Mouse (Mus musculus): ENCODE data around the gene Tifab.

Gene Tifab

DNA sequence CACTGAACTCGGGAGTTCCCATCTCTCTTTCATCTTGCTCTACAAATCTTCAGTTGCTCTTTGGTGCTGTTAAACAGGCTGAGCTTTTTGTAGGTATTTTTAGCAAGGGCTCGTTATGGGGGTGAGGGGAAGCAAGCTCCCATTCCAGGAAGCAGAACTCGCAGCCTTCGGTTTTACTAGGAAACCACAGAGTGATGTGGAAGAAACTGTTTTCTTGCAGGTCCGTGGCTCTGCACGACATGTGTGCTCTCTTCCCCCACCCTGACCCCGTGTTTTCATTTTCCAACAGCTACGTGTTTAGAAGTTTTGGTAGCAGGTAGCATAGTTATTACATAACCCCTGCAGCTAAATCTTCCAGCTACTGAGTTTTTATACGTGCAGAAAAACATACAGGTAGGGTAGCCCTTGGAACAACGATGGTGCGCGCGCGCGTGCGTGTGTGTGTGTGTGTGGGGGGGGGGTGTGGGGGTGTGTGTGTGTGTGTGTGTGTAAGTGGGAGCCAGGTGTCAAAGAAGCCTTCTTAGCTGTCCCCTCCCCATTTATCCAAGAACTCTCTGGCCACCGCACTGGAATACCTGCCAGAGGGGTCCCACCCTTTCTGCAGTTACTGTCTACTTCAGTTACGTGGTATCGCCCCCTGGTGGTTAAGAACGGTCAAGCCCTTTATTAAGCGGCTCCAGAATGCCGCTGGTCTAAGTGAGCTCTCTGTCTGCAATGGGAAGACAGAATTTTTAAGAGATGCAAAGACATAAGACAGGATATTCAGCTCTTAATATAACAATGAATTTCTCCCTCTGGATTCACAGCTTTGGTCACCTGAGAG, 27.1 kb downstream of the Tifab start:
- in situ Hi-C loops (cut with MboI; ENCODE audit: unreplicated experiment in 2 of 2), result loop anchor here in 1 of 2 experiments (5.0 to 25.0 kb wide), 3 partner anchors 36 to 1464 kb away; partner anchors contain the start of genes Lman2, Rgs14 and Rnf44

DNA sequence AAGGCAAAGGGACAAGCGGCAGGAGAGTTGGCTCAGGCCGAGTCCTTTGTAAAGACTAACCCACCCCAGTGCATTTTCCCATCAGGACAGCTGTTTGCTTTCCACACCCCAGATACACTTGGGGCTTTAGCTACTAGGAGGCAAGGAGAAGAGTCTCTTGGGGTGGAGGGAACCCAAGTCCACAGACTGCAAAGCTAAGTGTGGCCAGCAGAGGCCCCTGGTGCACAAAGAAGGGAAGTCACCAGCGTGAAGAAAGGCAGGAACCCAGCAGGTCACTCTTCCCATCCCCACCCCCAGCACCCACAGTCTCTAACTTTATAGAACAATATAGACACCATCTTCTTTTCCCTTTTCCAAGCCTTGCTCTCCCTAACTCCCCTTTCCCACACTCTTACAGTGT, 33.2 kb downstream of the Tifab start:
- in situ Hi-C loops (cut with MboI; ENCODE audit: unreplicated experiment in 2 of 2), result loop anchor here in 1 of 2 experiments (5.0 kb wide), 1 partner anchor 47 kb away; no protein-coding TSS in a partner anchor

DNA sequence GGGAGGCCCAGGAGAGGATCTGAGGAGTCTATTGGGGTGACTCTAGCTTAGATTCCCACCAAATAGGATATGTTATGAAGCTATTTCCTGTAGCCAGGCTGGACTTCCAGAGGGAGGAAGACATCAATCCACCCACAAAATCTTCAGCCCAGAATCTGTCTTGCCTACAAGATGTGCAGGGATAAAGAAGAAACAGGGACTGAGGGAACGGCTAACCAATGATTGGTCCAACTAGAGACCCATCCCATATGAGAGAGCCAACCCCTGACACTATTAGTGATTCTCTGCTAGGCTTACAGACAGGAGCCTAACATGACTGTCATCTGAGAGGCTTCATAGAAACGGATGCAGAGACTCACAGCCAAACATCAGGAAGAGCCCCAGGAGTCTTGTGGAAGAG, 34.7 kb downstream of the Tifab start:
- in situ Hi-C loops (cut with MboI; ENCODE audit: unreplicated experiment in 2 of 2), result no loop called here

DNA sequence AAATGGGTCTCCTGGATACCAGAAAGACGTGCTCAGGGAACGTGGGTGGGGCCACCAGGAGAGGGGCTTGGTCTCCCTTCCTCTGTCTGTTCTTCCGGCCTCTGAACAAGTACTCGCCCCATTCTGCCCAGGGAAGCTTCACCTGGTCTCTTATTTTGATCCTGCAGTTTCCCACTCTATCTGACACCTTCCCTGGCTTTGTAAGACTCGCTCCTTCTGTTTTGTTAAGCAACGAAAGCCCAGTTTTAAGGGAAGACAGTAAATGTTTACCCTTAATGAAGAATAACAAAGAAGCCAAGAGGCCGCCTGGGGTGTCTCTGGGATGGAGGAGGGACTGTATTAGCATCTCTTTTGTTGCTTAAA, 35.6 kb downstream of the Tifab start:
- in situ Hi-C loops (cut with MboI; ENCODE audit: unreplicated experiment in 2 of 2), result no loop called here

DNA sequence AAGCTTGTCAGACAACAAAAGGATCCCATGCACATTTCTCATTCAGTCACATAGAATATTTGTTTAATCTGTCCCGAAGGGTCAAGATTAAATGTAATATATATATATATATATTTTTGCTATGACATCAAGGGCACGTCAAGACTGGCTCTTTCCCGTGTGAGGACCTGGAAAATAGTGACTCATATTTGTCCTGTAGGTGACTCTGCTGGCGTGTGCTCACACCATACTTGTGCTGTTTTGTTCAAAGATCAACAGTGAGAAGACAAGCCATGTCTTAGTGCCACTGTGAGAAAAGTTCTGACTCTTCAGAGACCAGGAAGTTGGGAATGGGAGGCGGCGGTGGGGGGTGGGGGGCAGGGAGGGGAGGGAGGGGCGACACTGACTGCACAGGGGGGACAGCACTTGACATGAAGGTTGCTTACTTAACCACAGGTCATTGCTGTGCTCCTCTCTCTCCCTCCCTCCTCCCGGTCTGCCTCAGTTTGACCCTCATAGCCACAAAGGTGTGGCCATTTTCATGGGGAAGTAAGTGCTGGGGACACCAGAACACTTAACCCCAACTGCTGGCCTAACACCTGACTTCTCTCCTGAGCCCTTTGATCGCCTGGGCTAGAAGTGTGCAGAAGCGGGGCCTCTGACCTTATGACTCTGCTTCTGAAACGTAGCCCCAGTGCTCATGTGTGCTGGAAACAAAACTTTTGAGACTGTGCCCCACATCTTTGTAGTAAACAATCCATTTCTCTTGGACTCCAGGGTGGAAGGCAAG, 36.1 kb downstream of the Tifab start:
- in situ Hi-C loops (cut with MboI; ENCODE audit: unreplicated experiment in 2 of 2), result no loop called here

DNA sequence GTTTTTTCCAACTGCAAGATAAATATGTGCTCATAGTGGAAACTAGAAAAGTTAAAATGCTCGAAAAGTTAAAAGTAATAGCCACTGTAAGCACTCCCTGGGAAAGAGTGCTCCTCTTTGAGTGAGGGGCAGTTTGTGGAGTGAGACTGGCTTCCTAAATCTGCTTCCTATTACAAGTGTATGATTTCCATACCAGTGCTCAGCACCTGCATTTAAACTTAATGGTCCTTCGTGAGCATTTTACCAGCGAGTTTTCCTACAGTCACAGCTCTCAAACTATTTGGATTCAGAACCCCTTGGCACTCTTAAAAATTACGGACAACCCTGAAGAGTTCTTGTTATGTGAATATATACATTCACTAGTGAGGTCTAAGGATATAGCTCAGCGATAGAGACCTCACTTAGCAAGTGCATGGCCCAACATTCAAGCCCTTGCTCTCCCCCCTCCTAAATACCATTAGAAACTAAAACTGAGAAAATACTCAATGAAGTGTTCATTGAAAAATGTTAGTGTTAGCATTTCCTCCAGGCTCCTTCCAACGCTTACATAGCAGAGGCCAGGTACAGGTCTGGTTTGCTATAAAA, 39.4 kb downstream of the Tifab start:
- in situ Hi-C loops (cut with MboI; ENCODE audit: unreplicated experiment in 2 of 2), result loop anchor here in 1 of 2 experiments (10.0 kb wide), 1 partner anchor 46 kb away; no protein-coding TSS in a partner anchor

DNA sequence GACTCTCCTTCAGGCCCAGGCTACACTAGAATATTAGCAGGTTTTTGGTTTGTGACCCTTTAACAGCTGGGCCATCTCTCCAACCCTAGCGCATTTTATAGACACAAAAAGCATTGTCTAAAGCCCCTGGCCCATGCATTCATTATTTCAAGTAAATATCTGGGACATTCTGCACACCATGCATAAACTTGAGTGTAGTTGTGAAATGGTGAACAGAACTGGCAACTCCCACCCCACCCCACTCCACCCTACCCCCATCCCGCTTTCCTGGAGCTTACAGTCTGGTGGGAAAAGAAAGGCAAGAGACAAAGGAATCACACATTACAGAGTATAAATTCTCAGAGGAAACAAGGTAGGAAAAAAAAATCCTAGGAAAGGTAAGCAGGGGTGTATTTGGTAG, 42.5 kb downstream of the Tifab start, which contains the start of gene H2afy:
Gene H2afy, minus strand, starts transcription at position 162 of the 400 bp plus-strand sequence.
- in situ Hi-C loops (cut with MboI; ENCODE audit: unreplicated experiment in 2 of 2), result loop anchor here in 1 of 2 experiments (10.0 kb wide), 1 partner anchor 49 kb away; no protein-coding TSS in a partner anchor

DNA sequence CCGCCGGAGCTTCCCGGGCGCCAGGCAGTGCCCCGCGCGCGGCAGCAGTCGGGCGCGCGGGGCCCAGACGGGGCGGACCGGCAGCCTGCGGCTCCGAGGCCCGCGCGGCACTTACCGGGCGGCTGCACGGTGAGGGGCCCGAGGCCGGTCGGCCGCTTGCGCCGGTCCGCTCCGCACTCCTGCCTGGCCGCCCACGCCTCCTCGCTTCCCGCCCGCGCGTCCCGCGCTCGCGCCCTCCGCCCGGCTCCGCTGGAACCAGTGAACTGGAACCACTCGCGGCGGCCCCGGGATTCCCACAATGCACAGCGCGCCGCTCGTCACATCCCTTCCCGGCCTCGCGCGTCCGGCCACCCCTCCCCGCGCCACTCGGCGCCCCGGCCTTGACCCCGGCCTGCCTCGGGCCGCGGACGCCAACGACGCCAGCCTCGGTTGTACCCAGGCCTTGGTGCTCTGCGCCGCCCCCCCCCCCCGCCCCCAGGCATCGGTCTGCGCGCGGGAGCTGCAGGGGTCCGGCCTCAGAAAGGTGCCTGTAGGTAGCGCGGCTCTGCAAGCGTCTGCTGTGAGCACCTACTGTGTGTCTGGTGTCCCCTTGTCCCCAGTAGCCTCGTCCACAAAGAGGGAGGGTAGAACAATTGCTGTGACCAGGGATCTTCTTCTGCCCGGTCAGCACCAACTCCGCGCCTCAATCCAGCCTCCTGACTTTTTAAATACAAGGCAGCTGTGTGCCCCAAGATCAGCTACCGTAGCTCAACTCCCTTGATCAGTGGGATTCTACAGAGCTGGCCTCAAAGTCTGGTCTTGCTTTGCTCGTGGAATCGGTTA, 43.2 kb downstream of the Tifab start:
- in situ Hi-C loops (cut with MboI; ENCODE audit: unreplicated experiment in 2 of 2), result loop anchor here in 1 of 2 experiments (10.0 kb wide), 1 partner anchor 49 kb away; no protein-coding TSS in a partner anchor

DNA sequence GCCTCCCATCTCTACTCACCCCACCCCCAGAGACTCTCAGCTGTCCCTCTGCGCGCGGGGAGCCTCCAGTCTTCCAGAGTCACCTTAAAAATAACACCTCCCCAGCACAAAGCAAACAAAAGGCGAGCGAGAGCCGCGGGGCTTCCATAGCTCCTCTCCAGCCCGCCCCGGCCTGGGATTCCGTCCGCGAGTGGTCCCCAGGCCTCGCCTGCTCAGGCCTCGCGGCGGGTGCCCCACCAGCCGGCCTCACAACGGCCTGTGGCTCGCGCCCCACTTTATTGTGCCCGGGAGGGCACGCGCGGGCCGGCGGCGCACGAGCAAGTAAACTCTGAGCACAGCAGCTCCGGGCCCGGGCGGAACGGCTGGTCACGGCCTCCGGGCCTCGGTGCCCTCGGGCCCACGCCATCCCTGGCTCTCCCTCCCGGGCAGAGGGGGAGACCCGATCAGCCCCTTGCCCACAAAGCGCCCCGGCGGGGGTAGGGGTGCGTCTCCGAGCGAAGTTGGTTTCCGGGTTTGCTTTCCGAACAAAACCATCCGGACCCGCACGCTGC, 44.0 kb downstream of the Tifab start:
- in situ Hi-C loops (cut with MboI; ENCODE audit: unreplicated experiment in 2 of 2), result loop anchor here in 1 of 2 experiments (10.0 kb wide), 1 partner anchor 50 kb away; no protein-coding TSS in a partner anchor

DNA sequence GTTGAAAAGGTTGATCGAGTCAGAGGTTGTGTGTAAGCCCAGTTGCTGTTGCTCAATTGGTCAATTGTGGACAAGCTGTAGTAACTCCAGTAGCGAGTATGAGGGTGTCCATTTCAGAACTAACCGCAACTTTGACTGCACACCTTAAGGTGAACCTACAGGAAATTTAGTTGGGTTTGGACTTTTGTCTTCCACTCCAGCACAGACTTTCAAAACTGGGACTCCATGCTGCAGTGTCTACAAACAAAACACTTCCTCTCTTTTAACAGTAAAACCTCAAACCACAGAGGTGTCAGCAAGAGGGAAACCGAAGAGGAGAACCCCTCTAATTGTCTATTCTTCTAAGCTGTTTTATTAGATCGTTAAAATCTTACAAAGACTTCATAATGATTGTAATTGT, 44.7 kb downstream of the Tifab start:
- in situ Hi-C loops (cut with MboI; ENCODE audit: unreplicated experiment in 2 of 2), result loop anchor here in 1 of 2 experiments (10.0 kb wide), 1 partner anchor 51 kb away; no protein-coding TSS in a partner anchor

DNA sequence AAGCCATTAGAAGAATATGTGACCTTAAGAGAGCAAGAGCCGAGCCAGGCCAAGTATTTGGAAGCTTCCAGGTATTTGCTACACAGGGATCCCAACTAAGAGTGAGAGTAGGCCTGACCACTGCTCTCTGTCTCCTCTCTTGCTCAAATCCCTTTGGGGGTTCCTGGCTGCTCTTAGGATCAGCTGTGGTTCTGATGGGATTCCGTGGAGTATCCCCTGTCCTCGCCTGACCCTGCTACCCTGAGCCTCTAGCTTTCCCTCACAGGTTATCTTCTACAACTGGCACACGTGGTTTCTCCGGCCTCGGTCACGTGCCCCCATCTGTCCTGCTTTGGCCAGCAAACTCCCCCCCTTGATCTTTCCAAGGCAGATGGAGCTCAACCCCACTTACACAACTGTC, 45.7 kb downstream of the Tifab start:
- in situ Hi-C loops (cut with MboI; ENCODE audit: unreplicated experiment in 2 of 2), result loop anchor here in 1 of 2 experiments (10.0 kb wide), 1 partner anchor 52 kb away; no protein-coding TSS in a partner anchor

DNA sequence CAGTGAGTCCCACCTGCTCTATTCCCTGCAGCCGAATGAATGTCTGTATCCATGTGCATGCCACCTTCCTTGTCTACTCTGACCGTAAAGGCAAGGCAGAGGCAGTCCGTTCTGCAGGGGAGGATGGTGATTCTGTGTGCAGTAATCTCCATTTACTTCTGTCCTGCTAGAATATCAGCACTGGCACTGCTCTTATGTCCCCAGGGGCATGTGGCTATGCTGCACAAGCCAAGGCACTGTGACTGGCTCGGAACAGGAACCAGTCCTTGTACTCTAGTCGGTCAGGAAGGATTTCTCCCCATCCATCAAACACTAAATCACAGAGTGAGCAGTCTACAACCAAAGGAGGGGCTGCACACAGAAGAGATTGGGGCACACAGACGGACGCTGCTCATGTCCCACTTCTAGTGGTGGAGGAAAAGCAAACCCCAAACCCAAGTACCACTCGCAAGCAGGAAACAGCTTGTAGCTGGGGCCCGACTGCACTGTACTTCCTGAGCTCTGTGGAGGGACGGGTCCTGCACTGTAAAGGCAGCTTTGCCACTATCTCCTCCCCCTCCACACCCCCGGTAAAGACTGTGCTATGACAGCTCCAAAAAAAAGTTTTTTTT, 46.3 kb downstream of the Tifab start:
- in situ Hi-C loops (cut with MboI; ENCODE audit: unreplicated experiment in 2 of 2), result loop anchor here in 1 of 2 experiments (10.0 kb wide), 1 partner anchor 52 kb away; no protein-coding TSS in a partner anchor

DNA sequence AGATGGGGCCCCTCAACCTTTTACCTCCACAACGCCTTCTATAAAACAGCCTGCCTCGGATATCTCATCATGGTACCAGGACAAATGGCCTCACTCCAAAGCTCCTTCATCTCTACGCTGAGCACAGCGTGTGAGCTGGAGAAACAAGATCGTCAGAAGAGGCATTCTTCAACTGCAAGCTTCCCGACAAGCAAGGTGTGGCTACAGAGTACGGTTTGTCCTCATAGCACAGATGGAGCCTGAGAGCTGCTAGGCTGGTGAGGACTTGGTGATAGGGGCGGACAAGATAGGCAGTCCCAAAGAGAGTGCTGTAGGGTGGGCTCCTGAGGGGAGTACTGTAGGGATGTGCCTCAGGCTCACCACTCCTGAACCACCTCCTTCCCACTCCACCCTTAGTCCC, 48.1 kb downstream of the Tifab start:
- in situ Hi-C loops (cut with MboI; ENCODE audit: unreplicated experiment in 2 of 2), result loop anchor here in 1 of 2 experiments (10.0 kb wide), 1 partner anchor 54 kb away; no protein-coding TSS in a partner anchor

DNA sequence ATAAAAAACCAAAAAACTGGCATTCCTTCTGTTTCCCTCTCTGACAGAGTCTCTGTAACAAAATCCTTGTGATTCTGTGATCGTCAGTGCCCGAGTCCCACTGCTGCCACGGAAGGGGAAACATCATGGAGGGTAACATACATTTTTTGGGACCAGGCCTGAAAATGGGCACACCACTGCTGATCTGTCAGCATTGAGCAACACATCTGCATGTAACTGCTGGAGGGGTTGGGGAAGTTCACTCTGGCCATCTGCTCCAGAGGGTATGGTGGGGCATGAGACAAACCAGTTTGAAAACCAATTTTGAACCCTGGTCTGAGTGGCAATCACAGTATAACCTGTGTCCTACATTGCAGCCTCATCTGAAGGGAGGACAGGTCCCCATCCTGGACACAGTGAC, 49.1 kb downstream of the Tifab start:
- in situ Hi-C loops (cut with MboI; ENCODE audit: unreplicated experiment in 2 of 2), result no loop called here

DNA sequence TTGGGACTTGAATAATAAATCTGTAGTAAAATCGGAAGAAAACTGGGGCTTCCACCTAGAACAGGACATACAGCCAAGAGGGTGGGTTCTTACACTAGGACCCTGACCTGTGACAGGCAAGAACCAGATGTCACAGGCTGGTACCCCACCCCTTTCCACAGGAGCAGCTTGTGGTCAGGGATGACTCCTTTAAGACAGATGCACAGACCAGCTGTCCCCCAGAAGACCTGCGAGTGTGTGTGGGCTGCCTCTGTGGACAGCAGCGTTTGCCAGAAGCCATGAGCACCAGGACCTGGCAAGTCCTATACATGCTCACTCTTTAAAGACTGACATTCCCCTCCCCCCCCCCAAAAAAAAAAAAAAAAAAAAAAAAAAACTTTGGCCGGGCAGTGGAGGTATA, 49.7 kb downstream of the Tifab start:
- in situ Hi-C loops (cut with MboI; ENCODE audit: unreplicated experiment in 2 of 2), result no loop called here

DNA sequence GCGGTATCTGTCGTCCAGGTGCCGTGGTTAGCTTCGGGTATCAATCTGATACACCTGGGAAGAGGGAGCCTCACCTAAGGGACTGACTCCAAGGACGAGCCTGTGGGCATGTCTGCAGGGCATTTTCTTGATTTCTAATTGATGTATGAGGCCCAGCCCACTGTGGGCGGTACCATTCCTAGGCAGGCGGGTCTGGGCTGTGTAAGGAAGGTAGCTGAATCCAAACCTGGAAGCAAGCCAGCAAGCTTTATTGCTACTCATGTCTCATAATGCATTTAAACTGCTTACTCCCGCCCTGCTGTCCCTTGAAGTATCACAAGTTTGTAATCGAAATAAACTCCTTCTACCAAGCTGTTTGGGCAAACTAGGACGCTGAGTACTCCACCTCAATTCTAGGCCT, 53.1 kb downstream of the Tifab start:
- in situ Hi-C loops (cut with MboI; ENCODE audit: unreplicated experiment in 2 of 2), result no loop called here

Data from v-Abl transformed pro-B cells (cell line).